Mouse (Mus musculus) megakaryocyte, embryonic 14.5 days (primary cell): ENCODE data around the gene Abca2.

Experiments used
- FLI1 ChIP-seq: IDR thresholded peaks from 2 replicates; pipeline ENCODE4 v1.6.1; 2012; ENCODE audit warnings: low read length, inconsistent platforms, mixed read lengths
- GATA1 ChIP-seq: IDR thresholded peaks from 3 replicates; pipeline ENCODE4 v1.6.1; 2012; ENCODE audit warnings: mixed read lengths, low read length, inconsistent platforms, borderline replicate concordance

DNA sequence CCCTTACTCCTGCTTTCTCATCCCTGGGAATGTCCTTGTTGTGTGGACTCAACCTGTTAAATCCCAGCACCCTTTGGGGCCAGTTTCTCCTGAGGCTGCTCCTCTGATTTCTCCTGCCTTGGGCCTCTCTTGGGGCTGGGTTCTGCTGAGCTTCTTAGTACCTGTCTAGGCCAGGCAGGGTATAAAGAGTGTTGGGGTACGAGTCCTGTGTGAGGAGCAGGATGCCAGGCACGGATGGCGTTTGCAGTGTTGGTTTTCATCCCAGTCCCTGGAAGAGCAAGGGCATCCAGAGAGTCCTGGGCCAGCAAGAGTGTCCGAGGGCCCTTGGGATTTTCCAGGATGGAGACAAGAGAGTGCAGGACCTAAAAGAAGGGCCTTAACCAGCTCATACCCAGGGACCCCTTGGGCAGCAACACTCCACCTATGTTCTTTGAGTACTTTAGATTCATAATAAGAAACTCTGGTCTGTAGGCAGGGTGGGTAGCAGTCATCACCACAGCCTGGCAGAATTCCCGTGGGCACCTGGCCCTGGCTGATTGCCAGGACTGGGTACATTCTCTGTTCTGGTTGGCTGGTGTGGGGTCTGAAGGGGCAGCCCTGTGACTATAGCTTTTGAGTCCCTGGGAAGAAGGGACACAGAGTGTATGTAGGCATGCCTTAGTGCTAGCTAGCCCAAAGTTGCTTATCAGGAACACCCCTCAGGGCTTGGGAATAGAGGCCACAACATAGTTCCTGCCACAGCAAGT, 1.1 kb downstream of the Abca2 start:
- TF ChIP-seq GATA1 = no peak
- TF ChIP-seq FLI1 = no peak
